Mouse (Mus musculus): ENCODE measurements around the gene Mrps7.

DNA sequence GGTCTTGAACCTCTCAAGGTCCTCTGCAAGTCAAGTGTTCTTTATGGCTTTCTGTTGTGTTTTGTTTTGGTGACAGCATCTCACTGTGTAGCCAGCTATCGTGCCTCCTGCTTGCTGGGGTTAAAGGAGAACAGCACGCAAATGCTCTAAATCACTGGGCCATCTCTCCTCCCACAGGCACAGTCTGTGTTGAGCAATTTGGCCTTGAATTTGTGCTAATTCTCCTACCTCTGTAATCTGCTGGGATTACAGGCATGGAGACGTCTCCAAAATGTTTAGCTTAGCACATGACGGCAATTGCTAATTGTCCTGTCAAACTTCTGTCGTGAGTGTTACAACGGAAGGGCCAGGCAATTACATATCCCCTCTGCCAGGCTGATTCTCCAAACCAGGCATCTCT lies 7.4 kb downstream of the Mrps7 start:
- TF ChIP-seq CTCF (IDR thresholded peaks at IDR 0.05; ENCODE audit: borderline replicate concordance, extremely low read depth, insufficient read depth, insufficient read length) = no peak
- TF ChIP-seq POLR2A (IDR thresholded peaks at IDR 0.05; ENCODE audit: borderline replicate concordance, extremely low read depth, insufficient read depth, insufficient read length, poor library complexity, severe bottlenecking) = no peak
